Mouse (Mus musculus) heart, postnatal 10 days (tissue): ENCODE measurements around the gene Slc6a5. TPM values are rescaled to one million over a fixed set of nuclear protein-coding genes. Genes with fewer than 3 reads are reported as not detected.

Experiments used
- DNase-seq, 2 experiments: peaks; one replicate each; pipeline ENCODE4 v3.0.0; 2021
- intact Hi-C: fragments of 180-260 bp; cut with DNase I; formaldehyde crosslinking; loops from one replicate; pipeline ENCODE4 v1.15.1; 2025
- total RNA-seq, 2 experiments: library from RNA; stranded (reverse); gene quantifications; 2 replicates each; pipeline ENCODE4 v1.2.3; 2021

The Slc6a5 gene
- total RNA-seq, 2 experiments from 2014 or later = not detected

DNA sequence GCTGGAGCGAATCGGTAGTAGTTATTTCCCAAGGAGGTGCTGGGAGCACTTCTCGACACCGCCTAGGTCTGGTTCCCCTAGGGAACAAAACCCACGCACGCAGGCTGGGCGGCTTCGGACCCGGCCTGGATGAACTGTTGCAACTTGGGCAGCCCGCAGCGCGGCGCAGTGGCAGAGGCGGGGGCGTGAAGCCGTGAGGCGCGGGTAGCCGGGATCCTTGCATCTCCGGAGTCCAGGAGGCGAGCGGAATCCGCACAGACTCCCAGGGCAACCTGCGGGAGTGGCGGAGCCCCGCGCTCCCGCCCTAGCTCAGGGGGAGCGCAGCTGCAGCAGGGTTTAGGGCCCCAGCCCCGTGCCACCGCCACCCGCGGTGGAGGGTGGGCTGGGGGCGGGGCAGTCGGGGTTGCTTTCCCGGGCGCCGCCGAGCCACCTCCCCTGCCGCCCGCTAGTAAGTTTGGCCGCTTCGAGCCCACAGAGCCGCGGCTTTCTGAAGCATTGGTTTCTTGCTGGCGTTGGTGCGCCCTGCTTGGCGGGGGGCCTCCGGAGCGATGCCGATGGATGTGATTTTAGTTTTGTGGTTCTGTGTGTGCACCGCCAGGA lies 65.0 kb downstream of the Slc6a5 start, which contains the start of gene Nell1:
TSS of gene Nell1 (plus strand) at position 24 of the 600 bp plus-strand sequence.
- no peak for DNase-seq
- intact Hi-C loops = no loop called here

DNA sequence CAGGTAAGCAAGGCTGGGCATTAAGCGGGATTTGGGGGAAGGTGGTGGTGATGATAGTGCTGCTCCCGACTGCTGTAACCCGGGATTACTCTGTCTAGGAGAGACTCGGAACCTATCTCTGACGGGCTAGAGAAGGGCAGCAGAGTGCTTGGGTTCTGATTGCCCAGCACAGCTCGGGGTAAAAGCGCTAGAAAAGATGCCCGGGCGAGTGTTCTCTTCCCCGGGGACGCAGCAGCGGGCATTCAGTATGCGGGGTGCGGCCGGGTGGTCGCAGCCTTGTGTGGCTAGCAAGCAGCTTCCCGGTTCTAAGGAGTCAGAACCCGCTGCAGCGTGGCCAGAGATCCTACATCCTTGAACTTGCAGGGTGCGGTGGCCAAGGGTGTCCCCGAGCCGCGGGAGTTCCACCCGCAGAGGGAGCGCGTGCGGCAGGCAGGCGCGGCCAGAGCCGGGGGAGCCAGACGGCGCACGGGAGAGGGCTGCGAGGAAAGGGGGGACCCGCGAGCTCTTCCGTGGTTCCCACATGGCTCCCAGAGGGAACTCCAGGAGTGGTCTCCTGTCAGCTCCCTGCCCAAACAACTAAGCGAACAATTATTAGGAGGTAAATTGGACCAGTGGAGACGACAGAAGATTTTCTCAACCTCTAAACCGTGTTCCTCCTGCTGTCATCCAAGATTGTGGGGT lies 65.6 kb downstream of the Slc6a5 start:
- DNase-seq = no peak
- intact Hi-C loops = no loop called here

DNA sequence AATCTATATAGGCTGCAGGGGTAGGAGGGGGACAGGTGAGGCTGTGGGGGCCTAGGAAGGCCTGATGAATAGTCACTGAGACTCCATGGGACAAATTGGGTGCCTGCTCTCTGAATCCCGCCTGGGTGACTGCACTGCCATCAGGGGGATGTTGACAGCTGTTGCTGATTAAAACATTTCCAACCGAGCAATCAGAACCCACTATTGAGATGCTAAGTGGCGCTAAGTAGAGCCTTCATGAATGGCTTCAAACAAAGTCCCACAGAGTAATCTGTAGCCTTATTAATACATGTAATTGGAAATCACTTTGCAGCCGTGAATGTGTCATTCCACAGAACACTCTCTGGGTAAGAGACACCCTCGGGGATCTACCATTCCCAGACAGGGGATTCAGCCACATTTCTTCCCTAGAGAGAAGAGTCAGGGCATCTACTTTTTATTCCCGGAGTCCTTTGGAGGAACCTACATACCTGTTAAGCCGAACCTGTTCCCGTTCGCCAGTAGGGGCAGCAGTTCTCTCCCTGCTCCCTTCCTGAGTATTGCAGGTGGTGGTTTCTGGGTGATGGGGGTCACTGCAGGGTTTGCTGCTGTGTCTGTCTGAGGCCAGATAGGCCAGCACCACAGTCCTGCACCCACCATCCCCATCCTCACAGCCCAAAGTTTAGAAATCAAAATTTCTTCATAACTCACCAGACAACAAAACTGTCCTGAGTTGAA lies 71.7 kb downstream of the Slc6a5 start:
- no peak for DNase-seq
- intact Hi-C loops = no loop called here

DNA sequence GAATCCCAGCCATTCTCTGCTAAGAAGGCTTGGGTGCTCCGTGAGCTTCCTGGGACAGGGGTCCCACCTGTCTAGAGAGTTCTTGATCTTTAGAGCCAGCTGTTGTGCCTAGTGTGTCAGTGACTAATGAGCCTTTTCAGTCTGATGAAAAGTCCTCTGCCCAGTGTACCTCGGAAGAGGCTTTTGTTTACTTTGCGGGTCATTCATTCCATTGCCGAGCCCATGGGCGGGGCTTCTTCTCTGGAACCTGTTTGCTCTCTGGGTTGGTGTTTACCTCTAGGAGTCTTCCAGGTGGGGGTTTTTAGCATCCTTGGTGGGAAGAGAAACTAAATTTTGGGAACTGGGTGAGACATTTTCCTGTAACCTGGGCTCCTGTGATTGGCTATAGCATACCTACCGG lies 74.8 kb downstream of the Slc6a5 start:
- no peak for DNase-seq

DNA sequence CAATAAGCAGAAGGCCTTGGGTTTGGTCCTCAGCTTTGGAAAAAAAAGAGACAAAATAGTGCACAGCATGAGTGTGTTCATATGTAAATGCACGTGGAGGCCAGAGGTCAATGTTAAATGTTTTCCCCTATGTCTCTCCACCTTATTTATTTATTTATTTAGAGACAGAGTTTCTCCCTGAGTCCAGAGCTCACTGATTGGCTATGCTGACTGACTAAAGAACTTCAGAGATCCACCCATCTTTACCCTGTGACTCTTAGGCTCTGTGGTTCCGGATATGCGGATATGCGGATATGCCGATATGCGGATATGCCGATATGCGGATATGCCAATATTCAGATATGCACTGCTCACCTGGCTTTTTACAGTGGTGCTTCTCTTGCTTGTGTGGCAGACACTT lies 76.0 kb downstream of the Slc6a5 start:
- DNase-seq = no peak
- intact Hi-C loops = no loop called here

More for the DNA sequence above, 74.8 kb downstream of the Slc6a5 start:
- intact Hi-C loops = no loop called here

DNA sequence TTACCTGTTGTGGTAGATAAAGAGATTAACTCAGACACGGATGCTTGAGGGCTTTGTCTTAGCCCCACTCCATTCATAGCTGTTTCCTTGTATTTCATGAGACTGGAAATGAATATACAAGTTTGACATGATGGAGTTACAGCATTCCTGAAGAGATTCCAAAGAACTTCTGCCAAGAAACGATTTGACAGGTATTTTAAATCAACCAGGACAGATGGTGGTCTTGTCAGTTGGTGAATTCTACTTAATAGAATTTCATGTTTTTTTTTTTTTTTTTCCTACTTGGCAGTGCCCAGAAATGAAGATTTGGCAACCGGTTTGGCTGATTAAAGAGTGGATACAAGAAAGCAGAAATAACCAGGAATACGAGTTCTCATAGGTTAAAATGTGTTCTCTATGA lies 89.4 kb downstream of the Slc6a5 start:
- intact Hi-C loops = no loop called here
- DNase-seq = no peak

DNA sequence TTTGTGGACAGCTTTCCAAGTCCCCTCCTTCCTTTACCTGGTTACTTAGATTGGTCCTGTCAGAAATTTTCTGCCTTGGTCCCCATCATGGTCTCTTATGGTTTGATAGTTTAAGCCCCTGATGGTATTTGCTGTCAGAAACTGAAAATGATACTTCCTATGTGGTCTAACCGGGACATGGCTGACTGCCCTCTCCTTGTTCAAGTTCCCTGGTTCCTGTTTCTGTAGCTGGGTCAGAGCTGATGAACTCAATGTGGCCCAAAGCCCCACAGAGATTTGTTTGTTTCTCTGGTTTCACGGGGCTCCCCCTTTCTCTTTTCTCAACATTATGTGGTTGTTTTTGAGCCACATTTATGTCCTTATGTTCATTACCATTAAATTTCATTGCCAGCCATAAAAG lies 95.3 kb downstream of the Slc6a5 start:
- no peak for DNase-seq
- intact Hi-C loops = no loop called here

Other genes with a start within 250 kb of the Slc6a5 start
- gene Htatip2, start 151.0 kb upstream of the Slc6a5 start, total RNA-seq = 1 to 10 TPM; 6.4 to 7.6 TPM
- gene Prmt3, start 131.8 kb upstream of the Slc6a5 start, total RNA-seq = 10 to 100 TPM; 14.4 to 15.4 TPM
- under 1 TPM in 1 of 2 experiments, not detected in 1; 0.10 TPM for gene Nell1, start 64.7 kb downstream of the Slc6a5 start, total RNA-seq